Mouse (Mus musculus): Measurements from ENCODE around the gene Serinc2. TPM values are rescaled to one million over a fixed set of nuclear protein-coding genes. Genes with fewer than 3 reads are reported as not detected.

The Serinc2 gene
- polyA plus RNA-seq, 1 experiment from 2014 or later, result 21.0 TPM

- Histone ChIP-seq H3K4me1 (replicated peaks) (0 out of 2 replicates have a peak, but pooled peaks cover 6% of the 10 kb centered on the region), H3K27me3 (replicated peaks) (no peaks in the 10 kb centered on the region), H3K4me2 (replicated peaks) (0 out of 2 replicates have a peak overlapping the region, but pooled peaks have one; percentile 17), H3K36me3 (no peaks in the 10 kb centered on the region), H3K9ac (no peak overlapping the region), H3K9me3 (no peaks in the 10 kb centered on the region), H3K27ac (no peak overlapping the region), H3K4me3 (replicated peaks) (no peak overlapping the region)
- WGBS, result 45% methylated on average over 23 of the region's 23 CpGs
- peak; percentile 68; the same call in 1 of the 2 replicates for ATAC-seq
These were observed 16.2 kb upstream of the Serinc2 start for GRCm38 (mm10) chr4:130295047-130295745.

GRCm38 (mm10) chr4:130294513-130294912, 15.5 kb upstream of the Serinc2 start:
- no peaks in the 10 kb centered on the region for H3K36me3 ChIP-seq
- no peaks in the 10 kb centered on the region for H3K9me3 ChIP-seq
- H3K27ac ChIP-seq, result no peak overlapping the region
- no peak overlapping the region for H3K4me3 ChIP-seq (replicated peaks)
- no peak overlapping the region for H3K9ac ChIP-seq
- 82% methylated on average over 8 of the region's 8 CpGs for WGBS
- 0 out of 2 replicates have a peak, but pooled peaks cover 6% of the 10 kb centered on the region for H3K4me1 ChIP-seq (replicated peaks)
- H3K4me2 ChIP-seq (replicated peaks), result no peak overlapping the region
- H3K27me3 ChIP-seq (replicated peaks), result no peaks in the 10 kb centered on the region
- ATAC-seq, result no peak

GRCm38 (mm10) chr4:130292271-130292670, 13.3 kb upstream of the Serinc2 start:
- H3K36me3 ChIP-seq, result no peaks in the 10 kb centered on the region
- no peaks in the 10 kb centered on the region for H3K27me3 ChIP-seq (replicated peaks)
- no peak overlapping the region for H3K4me3 ChIP-seq (replicated peaks)
- no peak overlapping the region for H3K9ac ChIP-seq
- H3K9me3 ChIP-seq, result no peaks in the 10 kb centered on the region
- peak; percentile 36 for ATAC-seq
- 0 out of 2 replicates have a peak, but pooled peaks cover 6% of the 10 kb centered on the region for H3K4me1 ChIP-seq (replicated peaks)
- no peak overlapping the region for H3K27ac ChIP-seq
- 1% methylated on average over 4 of the region's 4 CpGs for WGBS
- no peak overlapping the region for H3K4me2 ChIP-seq (replicated peaks)

- no peaks in the 10 kb centered on the region for H3K9me3 ChIP-seq
- no peaks in the 10 kb centered on the region for H3K36me3 ChIP-seq
- H3K4me2 ChIP-seq (replicated peaks), result no peak overlapping the region
- 70% methylated on average over 3 of the region's 3 CpGs for WGBS
- ATAC-seq, result no peak
- H3K4me3 ChIP-seq (replicated peaks), result no peak overlapping the region
- H3K4me1 ChIP-seq (replicated peaks), result no peaks in the 10 kb centered on the region
- no peaks in the 10 kb centered on the region for H3K27me3 ChIP-seq (replicated peaks)
- no peak overlapping the region for H3K27ac ChIP-seq
- no peak overlapping the region for H3K9ac ChIP-seq
These were observed 10.8 kb upstream of the Serinc2 start for GRCm38 (mm10) chr4:130289824-130290223.

GRCm38 (mm10) chr4:130286531-130286930, 7.5 kb upstream of the Serinc2 start:
- WGBS, result 52% methylated on average over 3 of the region's 3 CpGs
- H3K9me3 ChIP-seq, result no peaks in the 10 kb centered on the region
- no peak overlapping the region for H3K9ac ChIP-seq
- ATAC-seq, result no peak
- H3K4me3 ChIP-seq (replicated peaks), result no peak overlapping the region
- H3K36me3 ChIP-seq, result no peaks in the 10 kb centered on the region
- H3K4me1 ChIP-seq (replicated peaks), result no peaks in the 10 kb centered on the region
- no peak overlapping the region for H3K4me2 ChIP-seq (replicated peaks)
- H3K27me3 ChIP-seq (replicated peaks), result no peaks in the 10 kb centered on the region
- no peak overlapping the region for H3K27ac ChIP-seq

- Histone ChIP-seq H3K4me1 (replicated peaks) (no peaks in the 10 kb centered on the region), H3K27me3 (replicated peaks) (0 out of 2 replicates have a peak, but pooled peaks cover 3% of the 10 kb centered on the region), H3K4me2 (replicated peaks) (no peak overlapping the region), H3K9me3 (no peaks in the 10 kb centered on the region), H3K27ac (no peak overlapping the region), H3K36me3 (no peaks in the 10 kb centered on the region), H3K4me3 (replicated peaks) (no peak overlapping the region), H3K9ac (no peak overlapping the region)
- 84% methylated on average over 9 of the region's 9 CpGs for WGBS
- ATAC-seq, result no peak
These were observed 4.8 kb upstream of the Serinc2 start for GRCm38 (mm10) chr4:130283826-130284225.

- Histone ChIP-seq H3K27ac (no peak overlapping the region), H3K4me1 (replicated peaks) (no peaks in the 10 kb centered on the region), H3K9me3 (no peaks in the 10 kb centered on the region), H3K4me2 (replicated peaks) (no peak overlapping the region), H3K36me3 (no peaks in the 10 kb centered on the region), H3K27me3 (replicated peaks) (0 out of 2 replicates have a peak, but pooled peaks cover 3% of the 10 kb centered on the region), H3K4me3 (replicated peaks) (no peak overlapping the region), H3K9ac (no peak overlapping the region)
- ATAC-seq, result no peak
- WGBS, result 82% methylated on average over 5 of the region's 5 CpGs
These were observed 3.9 kb upstream of the Serinc2 start for GRCm38 (mm10) chr4:130282856-130283255.

GRCm38 (mm10) chr4:130276573-130277176, 2.3 kb downstream of the Serinc2 start:
- peak; percentile 32; the same call in 1 of the 2 replicates for ATAC-seq
- Histone ChIP-seq H3K9me3 (no peaks in the 10 kb centered on the region), H3K4me1 (replicated peaks) (peaks cover 22% of the 10 kb centered on the region; the same call in 1 of the 2 replicates), H3K27ac (no peak overlapping the region), H3K36me3 (no peaks in the 10 kb centered on the region), H3K4me3 (replicated peaks) (no peak overlapping the region), H3K4me2 (replicated peaks) (no peak overlapping the region), H3K27me3 (replicated peaks) (peaks cover 27% of the 10 kb centered on the region), H3K9ac (no peak overlapping the region)
- WGBS, result 50% methylated on average over 7 of the region's 7 CpGs

GRCm38 (mm10) chr4:130275823-130276105, 3.2 kb downstream of the Serinc2 start:
- Histone ChIP-seq H3K36me3 (no peaks in the 10 kb centered on the region), H3K27me3 (replicated peaks) (peaks cover 24% of the 10 kb centered on the region), H3K4me2 (replicated peaks) (peak overlapping the region; percentile 98), H3K4me1 (replicated peaks) (peaks cover 22% of the 10 kb centered on the region; the same call in 1 of the 2 replicates), H3K9me3 (no peaks in the 10 kb centered on the region), H3K4me3 (replicated peaks) (peak overlapping the region; percentile 61), H3K27ac (no peak overlapping the region), H3K9ac (no peak overlapping the region)
- 49% methylated on average over 5 of the region's 5 CpGs for WGBS
- ATAC-seq, result no peak

GRCm38 (mm10) chr4:130275016-130275822, 3.8 kb downstream of the Serinc2 start:
- 0 out of 2 replicates have a peak overlapping the region, but pooled peaks have one; percentile 6 for H3K27ac ChIP-seq

GRCm38 (mm10) chr4:130274346-130275015, 4.5 kb downstream of the Serinc2 start:
- H3K36me3 ChIP-seq, result no peaks in the 10 kb centered on the region
- peak overlapping the region; percentile 61 for H3K4me3 ChIP-seq (replicated peaks)
- peak overlapping the region; percentile 65 for H3K9ac ChIP-seq
- H3K4me2 ChIP-seq (replicated peaks), result peak overlapping the region; percentile 98
- peak; percentile 55 for ATAC-seq
- no peaks in the 10 kb centered on the region for H3K9me3 ChIP-seq
- 0 out of 2 replicates have a peak overlapping the region, but pooled peaks have one; percentile 6 for H3K27ac ChIP-seq
- peaks cover 24% of the 10 kb centered on the region for H3K27me3 ChIP-seq (replicated peaks)
- WGBS, result 2% methylated on average over 29 of the region's 29 CpGs
- H3K4me1 ChIP-seq (replicated peaks), result peaks cover 22% of the 10 kb centered on the region; the same call in 1 of the 2 replicates

More at GRCm38 (mm10) chr4:130275016-130275822, 3.8 kb downstream of the Serinc2 start:
- Histone ChIP-seq H3K9ac (peak overlapping the region; percentile 65), H3K4me2 (replicated peaks) (peak overlapping the region; percentile 98), H3K9me3 (no peaks in the 10 kb centered on the region), H3K4me1 (replicated peaks) (peaks cover 22% of the 10 kb centered on the region; the same call in 1 of the 2 replicates), H3K4me3 (replicated peaks) (peak overlapping the region; percentile 61), H3K27me3 (replicated peaks) (peaks cover 24% of the 10 kb centered on the region), H3K36me3 (no peaks in the 10 kb centered on the region)
- peak; percentile 90 for ATAC-seq
- 1% methylated on average over 62 of the region's 62 CpGs for WGBS
